17 mouse cellular contexts compared by ENCODE assay signal in the genomic region with DNA sequence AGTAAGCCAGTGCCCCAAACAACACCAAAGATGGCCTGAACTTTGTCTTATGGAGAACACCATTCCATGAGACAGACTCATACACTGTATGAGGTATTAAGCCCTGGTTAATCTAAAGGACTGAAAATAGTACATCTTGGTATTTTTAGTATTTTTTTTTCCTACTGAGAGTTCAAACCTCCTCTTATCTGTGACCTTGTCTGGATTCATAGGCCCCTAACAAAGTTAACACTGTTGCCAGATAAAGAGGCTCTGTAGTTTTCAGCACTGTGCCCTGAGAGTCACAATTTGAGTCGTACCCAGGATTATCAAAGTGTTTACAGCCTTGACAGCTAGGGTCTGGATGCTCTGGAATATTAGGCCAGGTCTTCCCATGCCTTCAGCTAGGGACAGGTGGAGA.
"Had no signal": no experiment of that assay in that cellular context is flagged by ENCODE, and none has a peak within 500 bp of the region (broad histone marks: within the 10 kb centered on the region; RNA-seq: fewer than 3 reads in every experiment).

No protein-coding gene starts in this region.

- H3K27me3 ChIP-seq: limb, embryonic 15.5 days; liver, embryonic 12.5 days; megakaryocyte, embryonic 14.5 days; midbrain, embryonic 15.5 days; neural tube, embryonic 12.5 days had no signal

- H3K36me3 ChIP-seq: limb, embryonic 15.5 days; liver, embryonic 12.5 days; midbrain, embryonic 15.5 days; neural tube, embryonic 12.5 days had no signal

- H3K9ac ChIP-seq: limb, embryonic 15.5 days; liver, embryonic 12.5 days; lung, embryonic 14.5 days; midbrain, embryonic 15.5 days; neural tube, embryonic 12.5 days had no signal

- ATAC-seq: liver, embryonic 12.5 days; midbrain, embryonic 15.5 days had no signal

- H3K9me3 ChIP-seq: limb, embryonic 15.5 days; liver, embryonic 12.5 days; megakaryocyte, embryonic 14.5 days; midbrain, embryonic 15.5 days; neural tube, embryonic 12.5 days had no signal

- H3K27ac ChIP-seq: limb, embryonic 15.5 days; liver, embryonic 12.5 days; macrophage; midbrain, embryonic 15.5 days; neural tube, embryonic 12.5 days had no signal

- H3K4me2 ChIP-seq: limb, embryonic 15.5 days; liver, embryonic 12.5 days; lung, embryonic 14.5 days; midbrain, embryonic 11.5 days; midbrain, embryonic 15.5 days; neural tube, embryonic 12.5 days had no signal

- H3K4me3 ChIP-seq: limb, embryonic 15.5 days; liver, embryonic 12.5 days; megakaryocyte, embryonic 14.5 days; midbrain, embryonic 15.5 days; neural tube, embryonic 12.5 days had no signal

- DNase-seq: kidney, postnatal 14 days; layer of hippocampus, adult 9-11 months; layer of hippocampus, postnatal 36 days; lung, embryonic 14.5 days; lung, postnatal 14 days; retina, postnatal 1 day; right cerebral cortex, postnatal 4 days; spleen, adult 18-20 months; thymus, adult 18-20 months; thymus, postnatal 14 days had no signal
